In the genomic region with DNA sequence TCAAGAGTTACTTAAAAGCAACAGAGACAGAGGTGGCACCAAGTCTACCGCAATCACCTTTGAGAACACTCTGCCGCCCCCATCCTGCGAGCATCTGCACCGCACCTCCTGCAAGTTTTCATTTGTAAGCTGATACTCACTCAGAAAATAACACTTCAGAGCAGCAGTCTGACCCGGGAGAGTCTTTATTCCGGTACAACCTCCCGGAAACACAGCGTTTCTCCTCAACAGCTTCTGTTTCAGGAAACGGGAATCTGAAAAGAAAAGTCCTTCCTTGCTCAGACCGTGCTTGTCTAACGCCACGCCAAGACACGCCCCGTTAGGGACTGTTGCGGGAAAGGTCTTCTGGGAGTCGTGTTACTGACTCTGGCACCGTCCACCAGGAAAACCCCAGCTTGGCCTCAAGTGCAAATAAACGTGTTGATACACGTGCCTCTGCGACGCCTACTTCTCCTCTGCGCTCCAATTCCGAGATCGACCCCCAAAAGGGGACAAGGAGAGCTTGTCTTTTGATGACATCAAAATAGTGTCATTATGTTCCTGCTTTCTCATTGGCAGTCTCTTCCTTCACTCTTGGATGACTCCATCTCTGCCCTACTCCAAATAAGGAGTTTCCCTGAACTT, we compare ENCODE assay signal across 8 mouse cellular contexts. TPM values are rescaled to one million over a fixed set of nuclear protein-coding genes. Genes with fewer than 3 reads are reported as not detected.
DNase-seq lines count a peak whose midpoint lies in the region; ATAC-seq and TF ChIP-seq lines count a peak whose summit lies in the region.

A gene (minus strand): TSS at position 507 of the 624 bp plus-strand sequence.

- peak within 1 kb of the TSS; percentile 49 for H3K4me3 ChIP-seq in forebrain, embryonic 10.5 days
- H3K4me3 ChIP-seq in lung, embryonic 15.5 days, result peak within 1 kb of the TSS; percentile 44
- H3K4me3 ChIP-seq in olfactory bulb, adult 2 months (ENCODE audit: insufficient read depth, low read depth, low read length), result peak within 1 kb of the TSS; percentile 37

- peak; percentile 60 for DNase-seq in CD4-positive helper T cell, adult 2 months (ENCODE audit: low read depth, low spot score)
- peak; percentile 69 for DNase-seq in adrenal gland, adult 8-10 months
- peak; percentile 64 for DNase-seq in forebrain, embryonic 10.5 days (ENCODE audit: extremely low spot score, low spot score)
- DNase-seq in heart, postnatal 14 days, result peak; percentile 65 to 73
- peak; percentile 77 for DNase-seq in large intestine, adult 2 months (ENCODE audit: low read depth, low spot score)
- peak; percentile 81 for DNase-seq in thymus, postnatal 25 days

- H3K27me3 ChIP-seq in forebrain, embryonic 10.5 days (ENCODE audit: poor library complexity, severe bottlenecking), result peaks cover 19% of the 10 kb centered on the region
- H3K27me3 ChIP-seq in lung, embryonic 15.5 days, result no peaks in the 10 kb centered on the region

- peak within 1 kb of the TSS; percentile 66 for H3K27ac ChIP-seq in forebrain, embryonic 10.5 days
- H3K27ac ChIP-seq in lung, embryonic 15.5 days, result peak within 1 kb of the TSS; percentile 38
- no peak within 1 kb of the TSS for H3K27ac ChIP-seq in olfactory bulb, adult 2 months (ENCODE audit: insufficient read depth, low read depth, low read length)

- peak within 1 kb of the TSS; percentile 17; the same call in 1 of the 2 replicates for H3K9ac ChIP-seq in lung, embryonic 15.5 days

- peaks cover 10% of the 10 kb centered on the region for H3K4me1 ChIP-seq in forebrain, embryonic 10.5 days
- H3K4me1 ChIP-seq in lung, embryonic 15.5 days, result peaks cover 6% of the 10 kb centered on the region; the same call in 1 of the 2 replicates
- H3K4me1 ChIP-seq in olfactory bulb, adult 2 months (ENCODE audit: control insufficient read depth, insufficient read depth, low read length), result peaks cover 4% of the 10 kb centered on the region; the same call in 1 of the 2 replicates

- WGBS in forebrain, embryonic 10.5 days, result 2% methylated on average over 24 of the region's 24 CpGs
- under 1% methylated on average over 24 of the region's 24 CpGs for WGBS in large intestine, adult 2 months
- under 1% methylated on average over 24 of the region's 24 CpGs for whole genome bisulfite sequencing in lung, embryonic 15.5 days
- 3% methylated on average over 24 of the region's 24 CpGs for WGBS in olfactory bulb, adult 2 months

- peak within 1 kb of the TSS; percentile 54 for H3K4me2 ChIP-seq in lung, embryonic 15.5 days

- peak; percentile 91 for ATAC-seq in lung, embryonic 15.5 days (ENCODE audit: borderline replicate concordance, extremely low read depth, low FRiP score, low TSS enrichment)

- peaks cover 4% of the 10 kb centered on the region; the same call in 1 of the 2 replicates for H3K9me3 ChIP-seq in forebrain, embryonic 10.5 days
- H3K9me3 ChIP-seq in lung, embryonic 15.5 days, result no peaks in the 10 kb centered on the region

- TF ChIP-seq POLR2A in olfactory bulb, adult 2 months (IDR thresholded peaks at IDR 0.05; ENCODE audit: insufficient read depth, low read depth, low read length), result no peak

- no peaks in the 10 kb centered on the region for H3K36me3 ChIP-seq in forebrain, embryonic 10.5 days (replicated peaks)
- H3K36me3 ChIP-seq in lung, embryonic 15.5 days, result no peaks in the 10 kb centered on the region

- TF ChIP-seq CTCF in olfactory bulb, adult 2 months (IDR thresholded peaks at IDR 0.05; ENCODE audit: insufficient read depth, low read depth, low read length), result no peak

- intact Hi-C loops in heart, postnatal 14 days (cut with DNase I), result no loop called here

RNA-seq across cellular contexts. Expression of the gene that starts here (rescaled TPM):
- total RNA-seq in adrenal gland, adult 8-10 months (2022), result 10 to 100 TPM; 11.8 to 21.1 (median 15.1) TPM
- 0.76 and 0.87 TPM in 2 replicates for polyA plus RNA-seq in forebrain, embryonic 10.5 days (2016; fragmentation: Nextera tagmentation; extraction: Ambion mirVana)
- total RNA-seq in heart, postnatal 14 days (2021), result 1 to 10 TPM; 2.9 to 5.2 TPM
- polyA plus RNA-seq in large intestine, adult 2 months (2012; rRNA removed), result 6.5 and 10.0 TPM in 2 replicates
- polyA plus RNA-seq in lung, embryonic 15.5 days (2015; fragmentation: Nextera tagmentation; extraction: Ambion mirVana), result 1.0 and 1.9 TPM in 2 replicates
- polyA plus RNA-seq in olfactory bulb, adult 2 months (2012; ENCODE audit: insufficient read depth, insufficient read length, low replicate concordance, missing spikeins), result not detected in 2 replicates

Comparison
In these comparisons a context has a peak if more than half of its experiments do, and no peak if none do; other contexts are left out.
1. Peak in DNase-seq, H3K4me3 ChIP-seq and H3K27ac ChIP-seq in forebrain, embryonic 10.5 days; RNA of the gene not detected or under 1 TPM.